Mouse (Mus musculus): ENCODE measurements around the gene Syt12. TPM values are rescaled to one million over a fixed set of nuclear protein-coding genes. Genes with fewer than 3 reads are reported as not detected.

Syt12 gene
- polyA plus RNA-seq (2012; rRNA removed) = 24.6 and 26.4 TPM in 2 replicates

DNA sequence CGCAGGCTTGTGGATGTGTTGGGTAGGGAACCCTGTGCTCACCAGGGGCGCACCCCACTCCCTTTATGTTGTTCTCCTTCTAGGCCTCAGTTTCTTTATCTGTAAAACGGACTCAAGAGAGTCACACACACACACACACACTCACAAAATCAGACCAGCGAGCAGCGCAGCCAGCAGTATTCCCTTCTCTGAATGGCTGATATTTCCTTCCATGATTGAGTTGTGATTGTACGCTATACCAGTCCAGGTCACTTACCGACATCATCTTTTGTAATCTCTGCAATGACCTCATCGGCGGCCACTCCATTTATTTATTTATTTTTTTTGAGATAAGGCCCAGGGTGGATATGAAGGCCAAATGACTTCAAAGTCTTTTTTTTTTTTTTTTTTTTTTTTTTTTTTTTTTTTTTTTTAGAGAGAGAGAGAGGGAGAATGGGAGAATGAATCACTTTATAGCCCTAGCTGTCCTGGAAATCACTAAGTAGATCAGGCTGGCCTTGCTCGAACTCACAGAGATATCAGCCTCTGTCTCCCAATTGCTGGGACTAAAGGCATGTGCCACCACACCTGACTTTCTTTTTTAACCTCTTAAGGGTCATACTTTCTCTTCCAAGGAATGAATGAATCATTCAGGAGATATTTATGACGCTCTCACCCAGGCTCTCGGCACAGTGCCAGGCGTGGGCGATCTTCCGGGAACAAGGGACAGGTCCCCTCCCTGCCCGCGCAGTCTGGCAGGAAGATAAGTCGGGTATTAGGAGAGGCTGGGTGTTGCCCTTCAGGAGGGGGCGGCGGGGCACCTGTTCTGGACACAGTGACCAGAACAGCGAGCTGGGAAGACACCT is at the start of gene Syt12:
TSS of gene Syt12 (minus strand) at position 103 of the 845 bp plus-strand sequence.
- Histone ChIP-seq H3K4me1 (ENCODE audit: control insufficient read depth, insufficient read depth, low read length) (no peaks in the 10 kb centered on the region), H3K4me3 (ENCODE audit: insufficient read depth, low read length) (peak within 1 kb of the TSS; percentile 41), H3K27ac (ENCODE audit: insufficient read depth, low read length) (peak within 1 kb of the TSS; percentile 70)
- TF ChIP-seq POLR2A (IDR thresholded peaks at IDR 0.05; ENCODE audit: extremely low read depth, insufficient read depth, low read length) (no peak), CTCF (IDR thresholded peaks at IDR 0.05; ENCODE audit: extremely low read depth, insufficient read depth, low read length) (no peak)

DNA sequence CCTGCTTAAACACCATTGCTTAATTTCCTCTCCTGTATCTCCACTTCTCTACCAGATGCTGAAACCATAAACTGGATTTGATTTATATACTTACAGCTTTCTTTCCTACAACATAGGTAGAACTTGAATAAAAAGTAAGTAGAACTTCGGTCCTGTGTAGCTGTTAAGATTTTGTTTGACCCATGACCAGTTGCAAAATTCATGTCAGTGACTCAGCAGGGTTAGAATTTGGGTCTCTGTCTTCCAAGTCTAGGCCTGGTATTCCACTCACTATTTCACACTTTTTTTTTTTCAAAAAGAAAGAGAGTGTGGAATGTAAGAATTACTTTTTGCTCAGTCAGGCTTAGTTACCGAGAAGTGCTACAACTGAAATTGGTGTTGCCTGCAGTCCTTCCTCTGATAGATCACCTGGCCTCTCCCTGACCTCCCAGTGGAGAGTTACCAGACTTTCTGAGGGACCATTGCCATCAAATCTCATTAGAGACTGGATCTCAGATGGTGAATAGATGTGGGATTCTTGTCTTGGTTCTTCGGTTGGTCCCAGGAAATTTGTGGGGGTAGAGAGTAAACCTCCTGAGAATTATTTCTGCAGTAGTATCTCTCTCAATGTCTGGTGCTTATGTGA is 44.3 kb upstream of the Syt12 start:
- TF ChIP-seq CTCF (IDR thresholded peaks at IDR 0.05; ENCODE audit: extremely low read depth, insufficient read depth, low read length) (no peak), POLR2A (IDR thresholded peaks at IDR 0.05; ENCODE audit: extremely low read depth, insufficient read depth, low read length) (no peak)
- H3K4me3 ChIP-seq (ENCODE audit: insufficient read depth, low read length) = no peak overlapping the region

DNA sequence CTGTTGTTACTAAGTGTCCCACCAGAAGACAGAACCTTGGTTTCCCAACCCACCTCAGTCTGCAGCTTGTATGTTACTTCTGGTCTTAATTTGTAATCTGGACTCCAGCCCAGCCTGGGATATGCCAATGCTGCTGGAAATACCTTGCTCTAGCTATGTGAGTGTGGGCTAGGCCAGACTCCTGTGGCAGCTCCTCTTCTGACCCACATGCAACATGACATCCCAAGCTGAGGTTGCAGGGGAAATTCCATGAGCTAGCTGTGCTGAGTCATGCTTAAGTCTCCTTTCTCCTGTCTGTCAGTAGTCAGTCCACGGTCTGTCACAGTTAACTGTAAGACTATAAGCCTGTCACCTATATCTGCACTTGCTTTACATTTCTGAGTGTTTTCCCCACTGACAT is 40.2 kb upstream of the Syt12 start:
- no peak overlapping the region for H3K27ac ChIP-seq (ENCODE audit: insufficient read depth, low read length)
- H3K4me1 ChIP-seq (ENCODE audit: control insufficient read depth, insufficient read depth, low read length) = peaks cover 4% of the 10 kb centered on the region
- no peak for TF ChIP-seq CTCF (IDR thresholded peaks at IDR 0.05; ENCODE audit: extremely low read depth, insufficient read depth, low read length)
- no peak for TF ChIP-seq POLR2A (IDR thresholded peaks at IDR 0.05; ENCODE audit: extremely low read depth, insufficient read depth, low read length)

More for the DNA sequence above, 44.3 kb upstream of the Syt12 start:
- peaks cover 4% of the 10 kb centered on the region for H3K4me1 ChIP-seq (ENCODE audit: control insufficient read depth, insufficient read depth, low read length)
- no peak overlapping the region for H3K27ac ChIP-seq (ENCODE audit: insufficient read depth, low read length)

DNA sequence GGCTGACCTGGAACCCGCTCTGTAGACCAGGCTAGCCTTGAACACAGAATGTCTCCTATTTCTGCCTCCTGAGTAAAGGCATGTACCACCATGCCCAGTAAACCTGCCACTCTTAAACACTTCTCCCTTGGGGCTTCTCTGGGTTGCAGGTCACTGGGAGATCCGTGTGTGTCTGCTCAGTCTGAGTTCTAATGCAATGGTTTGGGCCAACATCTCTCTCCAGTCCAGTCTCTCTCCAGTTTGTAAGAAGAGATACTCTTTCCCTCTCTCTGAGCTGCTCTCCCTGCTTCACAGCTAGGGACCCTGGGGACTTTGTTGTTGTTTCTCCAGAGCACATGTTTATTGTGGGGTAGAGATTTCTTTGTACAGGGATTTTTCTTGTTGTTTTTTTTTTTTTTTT is 39.0 kb upstream of the Syt12 start:
- peaks cover 5% of the 10 kb centered on the region for H3K4me1 ChIP-seq (ENCODE audit: control insufficient read depth, insufficient read depth, low read length)
- no peak overlapping the region for H3K27ac ChIP-seq (ENCODE audit: insufficient read depth, low read length)
- H3K4me3 ChIP-seq (ENCODE audit: insufficient read depth, low read length) = no peak overlapping the region
- TF ChIP-seq POLR2A (IDR thresholded peaks at IDR 0.05; ENCODE audit: extremely low read depth, insufficient read depth, low read length) (no peak), CTCF (IDR thresholded peaks at IDR 0.05; ENCODE audit: extremely low read depth, insufficient read depth, low read length) (no peak)

More for the DNA sequence above, 40.2 kb upstream of the Syt12 start:
- H3K4me3 ChIP-seq (ENCODE audit: insufficient read depth, low read length) = no peak overlapping the region

DNA sequence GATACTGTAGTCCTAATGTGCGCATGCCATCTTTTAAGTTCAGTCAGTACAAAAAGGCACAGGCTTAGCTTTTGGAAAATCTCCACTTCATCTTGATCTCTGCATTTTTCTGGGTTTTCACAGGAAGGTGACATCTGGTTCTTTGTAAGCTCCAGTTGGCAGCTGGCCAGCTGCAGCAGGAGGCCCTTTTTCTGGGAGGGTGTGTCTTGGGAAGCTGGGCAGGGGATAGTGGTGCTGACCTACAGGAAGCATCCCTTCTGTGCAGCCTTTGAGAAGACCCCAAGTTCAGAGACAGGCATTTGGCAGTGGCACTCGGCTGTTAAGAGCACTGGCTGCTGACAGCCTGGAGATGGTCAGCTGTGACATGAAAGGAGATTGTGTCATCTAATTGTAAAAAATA is 38.5 kb upstream of the Syt12 start:
- no peak for TF ChIP-seq CTCF (IDR thresholded peaks at IDR 0.05; ENCODE audit: extremely low read depth, insufficient read depth, low read length)
- H3K4me1 ChIP-seq (ENCODE audit: control insufficient read depth, insufficient read depth, low read length) = peaks cover 5% of the 10 kb centered on the region
- H3K4me3 ChIP-seq (ENCODE audit: insufficient read depth, low read length) = no peak overlapping the region
- no peak overlapping the region for H3K27ac ChIP-seq (ENCODE audit: insufficient read depth, low read length)

DNA sequence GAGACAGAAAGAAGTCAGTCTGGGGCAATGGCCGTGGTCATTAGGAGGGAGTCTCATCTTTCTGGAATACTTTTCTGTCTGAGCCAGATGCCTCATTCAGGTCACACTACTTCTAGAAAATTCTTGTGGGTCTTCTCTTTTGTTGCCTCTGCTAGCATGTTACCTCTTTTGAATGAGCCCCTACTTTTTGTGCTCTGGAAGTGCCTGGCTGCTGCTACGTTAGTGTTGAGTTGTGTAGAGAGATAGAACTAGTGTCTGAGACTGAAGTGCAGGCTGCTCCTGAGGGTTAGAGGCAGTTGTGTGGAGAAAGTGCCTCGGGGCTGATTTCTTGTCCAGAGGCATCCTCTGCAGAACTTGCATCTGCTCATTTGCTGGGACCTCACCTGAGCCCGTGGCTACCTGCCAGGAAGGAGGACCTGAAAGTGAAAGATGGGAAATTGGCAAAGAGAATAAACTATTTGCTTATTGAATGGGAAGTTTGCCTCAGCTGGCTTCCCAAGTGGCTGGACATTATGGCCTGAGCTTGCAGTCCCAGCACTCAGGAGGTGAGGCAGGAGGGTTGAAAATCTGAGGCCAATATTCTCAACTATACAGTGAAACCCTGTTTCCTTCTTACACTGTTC is 36.1 kb upstream of the Syt12 start:
- TF ChIP-seq CTCF (IDR thresholded peaks at IDR 0.05; ENCODE audit: extremely low read depth, insufficient read depth, low read length) = no peak
- TF ChIP-seq POLR2A (IDR thresholded peaks at IDR 0.05; ENCODE audit: extremely low read depth, insufficient read depth, low read length) = no peak
- peaks cover 5% of the 10 kb centered on the region for H3K4me1 ChIP-seq (ENCODE audit: control insufficient read depth, insufficient read depth, low read length)
- H3K27ac ChIP-seq (ENCODE audit: insufficient read depth, low read length) = no peak overlapping the region
- no peak overlapping the region for H3K4me3 ChIP-seq (ENCODE audit: insufficient read depth, low read length)

DNA sequence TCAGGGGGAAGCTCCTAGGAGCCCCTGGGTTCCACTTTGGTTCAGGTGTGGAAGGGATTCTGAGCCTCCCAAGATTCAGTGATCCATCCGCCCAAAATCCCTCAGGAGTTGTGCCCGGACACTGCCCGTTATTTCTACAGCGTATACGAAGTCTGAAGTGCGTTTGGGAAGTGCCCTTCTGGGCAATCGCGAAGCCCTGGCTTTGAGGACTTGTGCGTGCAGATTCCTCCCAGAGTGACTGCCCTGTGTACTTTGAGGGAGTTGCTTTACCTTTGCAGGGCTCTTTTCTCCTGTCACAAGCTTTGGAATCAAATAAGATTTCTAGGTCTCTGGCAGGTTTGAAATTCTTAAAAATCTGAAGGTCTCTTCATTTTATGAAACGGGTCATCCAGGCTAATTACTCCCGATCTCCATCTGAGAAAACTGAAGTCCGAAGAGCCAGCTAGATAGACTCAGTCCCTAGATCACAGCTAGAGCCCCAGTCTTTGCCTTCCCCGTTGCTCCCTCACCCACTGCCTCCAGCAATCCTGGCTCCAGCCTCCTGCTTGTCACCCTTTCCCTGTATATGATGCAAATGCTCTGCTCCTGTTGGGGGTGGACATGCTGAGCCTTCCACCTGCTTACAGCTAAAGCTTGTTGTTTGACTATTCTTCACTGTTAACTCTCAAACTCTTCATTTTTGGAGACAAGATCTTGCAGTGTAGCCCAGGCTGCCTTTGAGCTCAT is 34.0 kb upstream of the Syt12 start:
- peaks cover 2% of the 10 kb centered on the region; the same call in 1 of the 2 replicates for H3K4me1 ChIP-seq (ENCODE audit: control insufficient read depth, insufficient read depth, low read length)
- no peak overlapping the region for H3K27ac ChIP-seq (ENCODE audit: insufficient read depth, low read length)
- TF ChIP-seq POLR2A (IDR thresholded peaks at IDR 0.05; ENCODE audit: extremely low read depth, insufficient read depth, low read length) = no peak
- H3K4me3 ChIP-seq (ENCODE audit: insufficient read depth, low read length) = peak overlapping the region; percentile 46

DNA sequence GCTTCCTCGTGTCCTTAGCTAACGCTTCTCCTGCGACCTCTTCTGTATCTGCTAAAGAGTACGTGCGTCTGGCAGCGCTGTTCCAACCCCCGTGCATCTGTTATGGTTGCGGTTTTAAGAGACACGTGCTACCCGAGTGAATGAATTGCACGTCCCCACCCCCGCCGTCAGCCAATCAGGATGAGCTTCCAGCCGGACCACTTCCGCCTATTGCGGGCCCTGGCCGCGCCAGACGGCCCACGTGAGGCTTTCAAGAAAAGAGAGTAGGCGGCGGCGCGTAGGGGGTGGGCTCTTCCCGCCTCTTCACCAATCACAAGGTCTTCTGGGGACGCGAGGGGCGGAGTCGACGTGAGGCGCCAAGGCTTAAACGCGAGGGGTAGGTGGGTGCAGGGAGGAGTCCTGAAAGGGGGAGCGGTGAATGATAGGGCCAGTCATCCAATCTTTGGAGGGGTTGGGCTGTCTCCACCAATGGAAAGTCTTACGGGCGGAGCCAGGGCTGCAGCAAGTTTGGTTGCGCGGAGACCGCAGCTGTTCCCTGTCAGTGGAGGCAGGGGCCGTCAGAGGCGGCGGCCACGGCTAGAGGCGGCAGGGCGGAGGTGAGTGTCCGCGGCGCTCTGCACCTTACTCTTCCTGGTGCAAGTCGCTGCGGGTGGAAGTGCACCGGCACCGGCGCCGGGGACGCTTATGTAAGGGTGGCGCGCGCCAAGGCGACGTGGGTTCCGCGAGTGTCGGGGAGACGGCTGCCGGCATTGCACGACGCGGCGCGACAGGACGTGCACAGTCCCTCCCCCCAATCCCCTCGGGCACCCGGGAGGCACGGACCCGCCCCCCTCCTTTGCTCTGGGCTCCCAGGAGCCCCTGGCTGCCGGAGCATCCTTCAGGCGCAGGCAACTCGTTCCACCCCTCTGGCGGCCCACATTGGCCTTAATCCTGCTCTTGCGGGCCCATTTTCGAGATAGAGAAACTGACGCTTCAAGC is 33.0 kb upstream of the Syt12 start, which contains the start of gene Pcx:
TSS of gene Pcx (plus strand) at position 487 of the 978 bp plus-strand sequence.
- H3K27ac ChIP-seq (ENCODE audit: insufficient read depth, low read length) = no peak within 1 kb of the TSS
- peaks cover 2% of the 10 kb centered on the region; the same call in 1 of the 2 replicates for H3K4me1 ChIP-seq (ENCODE audit: control insufficient read depth, insufficient read depth, low read length)
- peak; percentile 86 for TF ChIP-seq POLR2A (IDR thresholded peaks at IDR 0.05; ENCODE audit: extremely low read depth, insufficient read depth, low read length)
- TF ChIP-seq CTCF (IDR thresholded peaks at IDR 0.05; ENCODE audit: extremely low read depth, insufficient read depth, low read length) = no peak
- H3K4me3 ChIP-seq (ENCODE audit: insufficient read depth, low read length) = peak within 1 kb of the TSS; percentile 46

Data from cortical plate, adult 2 months (tissue).